Mouse (Mus musculus): ENCODE measurements around the gene Endog. TPM values are rescaled to one million over a fixed set of nuclear protein-coding genes. Genes with fewer than 3 reads are reported as not detected.
A peak's percentile ranks its signal among the peaks of the same experiment; 100 is the strongest.
"Not testable (repeated sequence)": the region's sequence is repeated elsewhere in the genome, so short reads cannot be mapped to it uniquely, and the experiment has no call there.

Endog gene
- polyA plus RNA-seq, 1 experiment from 2014 or later = 29.2 TPM

- Histone ChIP-seq H3K9ac (ENCODE audit: low read depth, low read length) (peak within 1 kb of the TSS; percentile 87), H3K27ac (ENCODE audit: low read depth, low read length) (peak within 1 kb of the TSS; percentile 85), H3K9me3 (ENCODE audit: control insufficient read depth, low read length) (no peaks in the 10 kb centered on the region), H3K4me3 (ENCODE audit: low read length) (peak within 1 kb of the TSS; percentile 90), H3K4me1 (ENCODE audit: control insufficient read depth, insufficient read depth, low read depth, low read length) (peaks cover 20% of the 10 kb centered on the region), H3K4me2 (ENCODE audit: low read length) (peak within 1 kb of the TSS; percentile 98), H3K36me3 (ENCODE audit: control insufficient read depth, insufficient read depth, low read length) (no peaks in the 10 kb centered on the region; the same call in 1 of the 2 replicates), H3K27me3 (replicated peaks; ENCODE audit: control insufficient read depth, insufficient read depth, low read length) (no peaks in the 10 kb centered on the region)
- ATAC-seq = peak; percentile 96
- WGBS = under 1% methylated on average over 44 of the region's 46 CpGs
Measured at GRCm38 (mm10) chr2:30133613-30134377, 37.5 kb upstream of the Endog start, which contains the start of gene Tbc1d13. Gene Tbc1d13, plus strand, starts transcription at chr2:30133746.

- peak overlapping the region; percentile 85 for H3K27ac ChIP-seq (ENCODE audit: low read depth, low read length)
Measured at GRCm38 (mm10) chr2:30134378-30134711, 36.9 kb upstream of the Endog start.

GRCm38 (mm10) chr2:30134928-30135620 is 36.2 kb upstream of the Endog start:
- Histone ChIP-seq H3K9me3 (ENCODE audit: control insufficient read depth, low read length) (no peaks in the 10 kb centered on the region), H3K4me2 (ENCODE audit: low read length) (peak overlapping the region; percentile 98), H3K9ac (ENCODE audit: low read depth, low read length) (peak overlapping the region; percentile 87), H3K27ac (ENCODE audit: low read depth, low read length) (no peak overlapping the region), H3K36me3 (ENCODE audit: control insufficient read depth, insufficient read depth, low read length) (no peaks in the 10 kb centered on the region; the same call in 1 of the 2 replicates), H3K4me1 (ENCODE audit: control insufficient read depth, insufficient read depth, low read depth, low read length) (peaks cover 20% of the 10 kb centered on the region), H3K4me3 (ENCODE audit: low read length) (peak overlapping the region; percentile 90), H3K27me3 (replicated peaks; ENCODE audit: control insufficient read depth, insufficient read depth, low read length) (no peaks in the 10 kb centered on the region)
- ATAC-seq = no peak
- WGBS = 46% methylated on average over 10 of the region's 10 CpGs

More at GRCm38 (mm10) chr2:30134378-30134711, 36.9 kb upstream of the Endog start:
- ATAC-seq = 0 out of 2 replicates have a peak, but pooled peaks have one; percentile 5
- Histone ChIP-seq H3K4me1 (ENCODE audit: control insufficient read depth, insufficient read depth, low read depth, low read length) (peaks cover 20% of the 10 kb centered on the region), H3K4me3 (ENCODE audit: low read length) (peak overlapping the region; percentile 90), H3K4me2 (ENCODE audit: low read length) (peak overlapping the region; percentile 98), H3K36me3 (ENCODE audit: control insufficient read depth, insufficient read depth, low read length) (no peaks in the 10 kb centered on the region; the same call in 1 of the 2 replicates), H3K27me3 (replicated peaks; ENCODE audit: control insufficient read depth, insufficient read depth, low read length) (no peaks in the 10 kb centered on the region), H3K9me3 (ENCODE audit: control insufficient read depth, low read length) (no peaks in the 10 kb centered on the region), H3K9ac (ENCODE audit: low read depth, low read length) (peak overlapping the region; percentile 87)
- 22% methylated on average over 6 of the region's 6 CpGs for WGBS

GRCm38 (mm10) chr2:30136458-30136857 is 34.8 kb upstream of the Endog start:
- WGBS = 92% methylated on average over 10 of the region's 10 CpGs
- no peak for ATAC-seq
- Histone ChIP-seq H3K27ac (ENCODE audit: low read depth, low read length) (no peak overlapping the region), H3K9ac (ENCODE audit: low read depth, low read length) (no peak overlapping the region), H3K4me3 (ENCODE audit: low read length) (no peak overlapping the region), H3K4me2 (ENCODE audit: low read length) (no peak overlapping the region), H3K36me3 (ENCODE audit: control insufficient read depth, insufficient read depth, low read length) (peaks cover 8% of the 10 kb centered on the region), H3K4me1 (ENCODE audit: control insufficient read depth, insufficient read depth, low read depth, low read length) (peaks cover 20% of the 10 kb centered on the region), H3K27me3 (replicated peaks; ENCODE audit: control insufficient read depth, insufficient read depth, low read length) (no peaks in the 10 kb centered on the region), H3K9me3 (ENCODE audit: control insufficient read depth, low read length) (no peaks in the 10 kb centered on the region)

- WGBS = 80% methylated on average over 4 of the region's 4 CpGs
- not testable (repeated sequence) for H3K4me1 ChIP-seq (ENCODE audit: control insufficient read depth, insufficient read depth, low read depth, low read length); H3K27ac ChIP-seq (ENCODE audit: low read depth, low read length); H3K4me3 ChIP-seq (ENCODE audit: low read length); H3K27me3 ChIP-seq (replicated peaks; ENCODE audit: control insufficient read depth, insufficient read depth, low read length); H3K9ac ChIP-seq (ENCODE audit: low read depth, low read length); H3K4me2 ChIP-seq (ENCODE audit: low read length); ATAC-seq; H3K9me3 ChIP-seq (ENCODE audit: control insufficient read depth, low read length)
- H3K36me3 ChIP-seq (ENCODE audit: control insufficient read depth, insufficient read depth, low read length) = peaks cover 24% of the 10 kb centered on the region
Measured at GRCm38 (mm10) chr2:30140021-30140420, 31.3 kb upstream of the Endog start.

- Histone ChIP-seq H3K4me3 (ENCODE audit: low read length) (no peak overlapping the region), H3K4me2 (ENCODE audit: low read length) (no peak overlapping the region), H3K27me3 (replicated peaks; ENCODE audit: control insufficient read depth, insufficient read depth, low read length) (no peaks in the 10 kb centered on the region), H3K4me1 (ENCODE audit: control insufficient read depth, insufficient read depth, low read depth, low read length) (no peaks in the 10 kb centered on the region), H3K36me3 (ENCODE audit: control insufficient read depth, insufficient read depth, low read length) (peaks cover 45% of the 10 kb centered on the region), H3K9me3 (ENCODE audit: control insufficient read depth, low read length) (no peaks in the 10 kb centered on the region), H3K9ac (ENCODE audit: low read depth, low read length) (no peak overlapping the region), H3K27ac (ENCODE audit: low read depth, low read length) (no peak overlapping the region)
- ATAC-seq = no peak
- WGBS = 95% methylated on average over 4 of the region's 4 CpGs
Measured at GRCm38 (mm10) chr2:30144436-30144835, 26.9 kb upstream of the Endog start.

GRCm38 (mm10) chr2:30147466-30147865 is 23.8 kb upstream of the Endog start:
- Histone ChIP-seq H3K9ac (ENCODE audit: low read depth, low read length) (no peak overlapping the region), H3K4me2 (ENCODE audit: low read length) (no peak overlapping the region), H3K27ac (ENCODE audit: low read depth, low read length) (no peak overlapping the region), H3K4me1 (ENCODE audit: control insufficient read depth, insufficient read depth, low read depth, low read length) (no peaks in the 10 kb centered on the region), H3K9me3 (ENCODE audit: control insufficient read depth, low read length) (no peaks in the 10 kb centered on the region), H3K4me3 (ENCODE audit: low read length) (no peak overlapping the region), H3K36me3 (ENCODE audit: control insufficient read depth, insufficient read depth, low read length) (peaks cover 47% of the 10 kb centered on the region), H3K27me3 (replicated peaks; ENCODE audit: control insufficient read depth, insufficient read depth, low read length) (no peaks in the 10 kb centered on the region)
- 93% methylated on average over 4 of the region's 4 CpGs for WGBS
- no peak for ATAC-seq

- Histone ChIP-seq H3K4me3 (ENCODE audit: low read length) (no peak overlapping the region), H3K4me1 (ENCODE audit: control insufficient read depth, insufficient read depth, low read depth, low read length) (no peaks in the 10 kb centered on the region), H3K27ac (ENCODE audit: low read depth, low read length) (no peak overlapping the region), H3K9ac (ENCODE audit: low read depth, low read length) (no peak overlapping the region), H3K27me3 (replicated peaks; ENCODE audit: control insufficient read depth, insufficient read depth, low read length) (no peaks in the 10 kb centered on the region), H3K36me3 (ENCODE audit: control insufficient read depth, insufficient read depth, low read length) (peaks cover 36% of the 10 kb centered on the region), H3K4me2 (ENCODE audit: low read length) (no peak overlapping the region), H3K9me3 (ENCODE audit: control insufficient read depth, low read length) (no peaks in the 10 kb centered on the region)
- WGBS = 84% methylated on average over 11 of the region's 11 CpGs
- ATAC-seq = no peak
Measured at GRCm38 (mm10) chr2:30151840-30152239, 19.5 kb upstream of the Endog start.

GRCm38 (mm10) chr2:30152616-30153015 is 18.7 kb upstream of the Endog start:
- Histone ChIP-seq H3K4me2 (ENCODE audit: low read length) (no peak overlapping the region), H3K4me3 (ENCODE audit: low read length) (no peak overlapping the region), H3K4me1 (ENCODE audit: control insufficient read depth, insufficient read depth, low read depth, low read length) (no peaks in the 10 kb centered on the region), H3K27me3 (replicated peaks; ENCODE audit: control insufficient read depth, insufficient read depth, low read length) (no peaks in the 10 kb centered on the region), H3K9ac (ENCODE audit: low read depth, low read length) (no peak overlapping the region), H3K27ac (ENCODE audit: low read depth, low read length) (no peak overlapping the region), H3K36me3 (ENCODE audit: control insufficient read depth, insufficient read depth, low read length) (peaks cover 28% of the 10 kb centered on the region), H3K9me3 (ENCODE audit: control insufficient read depth, low read length) (no peaks in the 10 kb centered on the region)
- 76% methylated on average over 8 of the region's 8 CpGs for WGBS
- ATAC-seq = no peak
